Mouse (Mus musculus) kidney, postnatal 0 days (tissue): ENCODE measurements around the gene Epb41l1. TPM values are rescaled to one million over a fixed set of nuclear protein-coding genes. Genes with fewer than 3 reads are reported as not detected.
A peak's percentile ranks its signal among the peaks of the same experiment; 100 is the strongest.

Source experiments
- ATAC-seq: fragments of 200-750 bp; cut with Nextera tagmentation; replicated peaks from 2 replicates; pipeline ENCODE4 v1.8.0; 2017; ENCODE audit warnings: low read depth, moderate number of reproducible peaks, moderate TSS enrichment, moderate library complexity; ENCODE audit not compliant: low FRiP score
- DNase-seq: peaks from one replicate; pipeline ENCODE4 v3.0.0-alpha.2; 2016; ENCODE audit warnings: low spot score
- H3K27ac ChIP-seq: fragments of 300-500 bp; sonication (generic); 2 replicates; pipeline ENCODE4 v1.5.1; 2014; ENCODE audit warnings: mild to moderate bottlenecking
- H3K27me3 ChIP-seq: fragments of 300-500 bp; sonication (generic); 2 replicates; pipeline ENCODE4 v1.6.1; 2014; ENCODE audit warnings: low read length, mixed read lengths; ENCODE audit not compliant: insufficient read depth
- H3K36me3 ChIP-seq: fragments of 300-500 bp; sonication (generic); 2 replicates; pipeline ENCODE4 v1.6.1; 2014; ENCODE audit warnings: low read length, mixed read lengths; ENCODE audit not compliant: insufficient read depth
- H3K4me1 ChIP-seq: fragments of 300-500 bp; sonication (generic); replicated peaks from 2 replicates; pipeline ENCODE4 v1.6.1; 2014; ENCODE audit warnings: antibody characterized with exemption, low read length, mixed read lengths; ENCODE audit not compliant: insufficient read depth
- H3K4me2 ChIP-seq: fragments of 300-500 bp; sonication (generic); 2 replicates; pipeline ENCODE4 v1.6.1; 2014; ENCODE audit warnings: mild to moderate bottlenecking, low read length, moderate library complexity, mixed read lengths
- H3K4me3 ChIP-seq: fragments of 300-500 bp; sonication (generic); replicated peaks from 2 replicates; pipeline ENCODE4 v1.5.1; 2014; ENCODE audit warnings: low read depth, low read length
- H3K9ac ChIP-seq: fragments of 300-500 bp; sonication (generic); 2 replicates; pipeline ENCODE4 v1.6.1; 2014; ENCODE audit warnings: low read depth, low read length
- H3K9me3 ChIP-seq: fragments of 300-500 bp; sonication (generic); replicated peaks from 2 replicates; pipeline ENCODE4 v1.6.1; 2016; ENCODE audit warnings: low read length, inconsistent platforms, mixed read lengths
- CTCF ChIP-seq: IDR thresholded peaks from 2 replicates; pipeline ENCODE4 v1.5.1; 2016; ENCODE audit warnings: antibody characterized with exemption, low read depth, mild to moderate bottlenecking, moderate library complexity
- WGBS: fragments of 180-500 bp; shearing (Covaris S2); extraction: QIAGEN DNeasy Blood & Tissue Kit; methylation state at CpG from one replicate; pipeline ENCODE4 v1.1.7; 2014; 5-methylcytosine and 5-hydroxymethylcytosine counted together
- polyA plus RNA-seq: library from polyadenylated mRNA; unstranded; fragments of >200 nt; fragmentation: Nextera tagmentation; extraction: Ambion mirVana; gene quantifications from 2 replicates; pipeline ENCODE4 v1.2.1, GENCODE M21; 2015

Epb41l1 gene
- polyA plus RNA-seq, 1 experiment from 2014 or later = 1.6 TPM

GRCm38 (mm10) chr2:156479833-156480232, 59.1 kb downstream of the Epb41l1 start:
- no peak overlapping the region for H3K4me2 ChIP-seq
- 59% methylated on average over 7 of the region's 7 CpGs for WGBS
- no peak for DNase-seq
- no peaks in the 10 kb centered on the region for H3K36me3 ChIP-seq
- no peak for TF ChIP-seq CTCF
- H3K27me3 ChIP-seq = no peaks in the 10 kb centered on the region
- peaks cover 4% of the 10 kb centered on the region; the same call in 1 of the 2 replicates for H3K4me1 ChIP-seq
- H3K27ac ChIP-seq = no peak overlapping the region
- ATAC-seq = no peak
- H3K9ac ChIP-seq = no peak overlapping the region
- no peaks in the 10 kb centered on the region for H3K9me3 ChIP-seq
- no peak overlapping the region for H3K4me3 ChIP-seq

GRCm38 (mm10) chr2:156480267-156480666, 59.6 kb downstream of the Epb41l1 start:
- Histone ChIP-seq H3K27me3 (no peaks in the 10 kb centered on the region), H3K9me3 (no peaks in the 10 kb centered on the region), H3K27ac (no peak overlapping the region), H3K4me3 (no peak overlapping the region), H3K9ac (no peak overlapping the region), H3K4me2 (no peak overlapping the region), H3K4me1 (no peaks in the 10 kb centered on the region), H3K36me3 (no peaks in the 10 kb centered on the region)
- WGBS = 77% methylated on average over 7 of the region's 7 CpGs
- no peak for DNase-seq
- TF ChIP-seq CTCF = no peak
- no peak for ATAC-seq

- no peak for ATAC-seq
- no peaks in the 10 kb centered on the region for H3K4me1 ChIP-seq
- peak; percentile 35 for DNase-seq
- no peaks in the 10 kb centered on the region for H3K9me3 ChIP-seq
- H3K9ac ChIP-seq = no peak overlapping the region
- no peak overlapping the region for H3K27ac ChIP-seq
- no peaks in the 10 kb centered on the region for H3K27me3 ChIP-seq
- H3K36me3 ChIP-seq = no peaks in the 10 kb centered on the region
- no peak overlapping the region for H3K4me2 ChIP-seq
- 29% methylated on average over 13 of the region's 13 CpGs for WGBS
- H3K4me3 ChIP-seq = no peak overlapping the region
- TF ChIP-seq CTCF = peak; percentile 72
Observed at GRCm38 (mm10) chr2:156482299-156482698, 61.6 kb downstream of the Epb41l1 start.

- Histone ChIP-seq H3K4me2 (no peak overlapping the region), H3K9me3 (no peaks in the 10 kb centered on the region), H3K27me3 (no peaks in the 10 kb centered on the region), H3K4me3 (no peak overlapping the region), H3K36me3 (no peaks in the 10 kb centered on the region), H3K9ac (no peak overlapping the region), H3K27ac (no peak overlapping the region), H3K4me1 (no peaks in the 10 kb centered on the region)
- DNase-seq (no peak), ATAC-seq (no peak)
- WGBS = 91% methylated on average over 3 of the region's 3 CpGs
- no peak for TF ChIP-seq CTCF
Observed at GRCm38 (mm10) chr2:156482764-156483163, 62.1 kb downstream of the Epb41l1 start.

- Histone ChIP-seq H3K36me3 (no peaks in the 10 kb centered on the region), H3K9me3 (no peaks in the 10 kb centered on the region), H3K27me3 (no peaks in the 10 kb centered on the region), H3K4me2 (no peak overlapping the region), H3K27ac (no peak overlapping the region), H3K9ac (no peak overlapping the region), H3K4me1 (no peaks in the 10 kb centered on the region), H3K4me3 (no peak overlapping the region)
- WGBS = 88% methylated on average over 7 of the region's 7 CpGs
- no peak for TF ChIP-seq CTCF
- DNase-seq = no peak
- ATAC-seq = no peak
Observed at GRCm38 (mm10) chr2:156483204-156483603, 62.5 kb downstream of the Epb41l1 start.

- no peaks in the 10 kb centered on the region for H3K27me3 ChIP-seq
- no peak overlapping the region for H3K4me3 ChIP-seq
- H3K9me3 ChIP-seq = no peaks in the 10 kb centered on the region
- no peaks in the 10 kb centered on the region for H3K4me1 ChIP-seq
- no peak overlapping the region for H3K9ac ChIP-seq
- WGBS = 87% methylated on average over 12 of the region's 12 CpGs
- no peak overlapping the region for H3K4me2 ChIP-seq
- DNase-seq (no peak), ATAC-seq (no peak)
- H3K36me3 ChIP-seq = no peaks in the 10 kb centered on the region
- no peak overlapping the region for H3K27ac ChIP-seq
- no peak for TF ChIP-seq CTCF
Observed at GRCm38 (mm10) chr2:156486086-156486751, 65.5 kb downstream of the Epb41l1 start.

- WGBS = 81% methylated on average over 10 of the region's 10 CpGs
- Histone ChIP-seq H3K27me3 (no peaks in the 10 kb centered on the region), H3K27ac (no peak overlapping the region), H3K4me1 (no peaks in the 10 kb centered on the region), H3K9ac (no peak overlapping the region), H3K4me2 (no peak overlapping the region), H3K4me3 (no peak overlapping the region), H3K9me3 (no peaks in the 10 kb centered on the region), H3K36me3 (no peaks in the 10 kb centered on the region)
- DNase-seq = no peak
- no peak for ATAC-seq
- TF ChIP-seq CTCF = no peak
Observed at GRCm38 (mm10) chr2:156487589-156488160, 67.0 kb downstream of the Epb41l1 start.
